Comparison of ENCODE assay signal across 22 mouse cellular contexts in the genomic region with DNA sequence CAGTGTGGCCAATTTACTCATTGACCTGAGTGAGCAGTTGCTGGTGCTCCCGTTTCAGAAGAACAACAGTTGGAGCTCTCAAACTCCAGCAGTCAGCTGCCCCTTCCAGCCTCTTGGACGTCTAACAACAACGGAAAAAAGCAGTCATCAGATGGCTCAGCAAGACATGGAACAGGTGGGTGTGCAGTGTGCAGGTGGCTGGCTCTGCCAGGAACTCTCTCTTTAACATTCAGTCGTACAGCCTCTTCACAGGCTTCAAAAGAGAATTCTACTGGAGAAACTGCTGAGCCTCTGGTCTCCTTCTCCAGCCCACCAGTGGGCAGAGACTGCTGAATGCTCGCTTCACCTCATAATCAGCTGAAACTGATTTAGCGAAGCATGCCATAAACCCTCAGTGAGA. TPM values are rescaled to one million over a fixed set of nuclear protein-coding genes. Genes with fewer than 3 reads are reported as not detected.
DNase-seq lines count a peak whose midpoint lies in the region; TF ChIP-seq lines count a peak whose summit lies in the region.
"Had no signal": no experiment of that assay in that cellular context is flagged by ENCODE, and none has a peak within 500 bp of the region (broad histone marks: within the 10 kb centered on the region; RNA-seq: fewer than 3 reads in every experiment).

No protein-coding gene starts in this region.

- TF ChIP-seq CTCF in cortical plate, adult 2 months (IDR thresholded peaks at IDR 0.05; ENCODE audit: extremely low read depth, insufficient read depth, low read length) = no peak

- TF ChIP-seq POLR2A in cortical plate, adult 2 months (IDR thresholded peaks at IDR 0.05; ENCODE audit: extremely low read depth, insufficient read depth, low read length) = no peak

- 0 out of 2 replicates have a peak overlapping the region, but pooled peaks have one; percentile 12 for H3K27ac ChIP-seq in cortical plate, adult 2 months (ENCODE audit: insufficient read depth, low read length)
- H3K27ac ChIP-seq: embryonic facial prominence, embryonic 10.5 days; forebrain, embryonic 13.5 days; heart, adult 2 months; heart, embryonic 15.5 days; hindbrain, embryonic 10.5 days; hindbrain, embryonic 14.5 days had no signal

- H3K4me3 ChIP-seq in cortical plate, adult 2 months (ENCODE audit: insufficient read depth, low read length) = no peak overlapping the region
- H3K4me3 ChIP-seq: embryonic facial prominence, embryonic 10.5 days; forebrain, embryonic 13.5 days; heart, adult 2 months; heart, embryonic 15.5 days; hindbrain, embryonic 10.5 days had no signal

- peaks cover 3% of the 10 kb centered on the region; the same call in 1 of the 2 replicates for H3K4me1 ChIP-seq in cortical plate, adult 2 months (ENCODE audit: control insufficient read depth, insufficient read depth, low read length)
- H3K4me1 ChIP-seq: embryonic facial prominence, embryonic 10.5 days; forebrain, embryonic 13.5 days; heart, embryonic 15.5 days; hindbrain, embryonic 10.5 days had no signal

- intact Hi-C loops in left cerebral cortex, postnatal 36 days (cut with DNase I) = no loop called here
- intact Hi-C loops in left cerebral cortex, postnatal 10 days (cut with DNase I) = no loop called here

- DNase-seq in frontal cortex, postnatal 36 days (ENCODE audit: low spot score in 2 of 2) = peak; percentile 15 to 30
- DNase-seq in frontal cortex, postnatal 10 days (ENCODE audit: low spot score in 2 of 2) = no peak
- peak; percentile 22 to 39 for DNase-seq in left cerebral cortex, postnatal 36 days (ENCODE audit: low spot score in 2 of 2)
- DNase-seq in left cerebral cortex, postnatal 10 days (ENCODE audit: extremely low spot score in 1 of 2, low spot score in 2 of 2) = no peak
- DNase-seq in heart, postnatal 4 days = no peak
- no peak for DNase-seq in cerebellum, postnatal 14 days
- DNase-seq: adrenal gland, postnatal 10 days; cerebellum, adult 11-12 months; cerebellum, adult 9-10 months; cerebellum, postnatal 36 days; forebrain, postnatal 0 days; gastrocnemius, postnatal 14 days; heart, adult 2 months; heart, postnatal 14 days had no signal

RNA-seq across cellular contexts. Expression of gene Pkd1l3, which starts 14.3 kb away (rescaled TPM):
- total RNA-seq in left cerebral cortex, postnatal 36 days (2021) = 1 to 10 TPM in 1 of 2 experiments, under 1 TPM in 1; 0.93 to 1.3 TPM
- total RNA-seq in left cerebral cortex, postnatal 10 days (2021) = under 1 TPM; 0.54 to 0.65 TPM
- 0.79 TPM in 2 replicates for polyA plus RNA-seq in cortical plate, adult 2 months (2012; rRNA removed)
- not detected for total RNA-seq in heart, postnatal 4 days (2021)
- polyA plus RNA-seq: C2C12; embryonic facial prominence, embryonic 14.5 days had no signal

RNA-seq across cellular contexts. Expression of gene Dhodh, which starts 20.2 kb away (rescaled TPM):
- 10 to 100 TPM; 18.1 to 19.3 TPM for total RNA-seq in left cerebral cortex, postnatal 36 days (2021)
- total RNA-seq in left cerebral cortex, postnatal 10 days (2021) = 10 to 100 TPM; 16.4 to 19.8 TPM
- 25.2 and 27.7 TPM in 2 replicates for polyA plus RNA-seq in cortical plate, adult 2 months (2012; rRNA removed)
- total RNA-seq in heart, postnatal 4 days (2021) = 10 to 100 TPM; 19.6 to 23.1 TPM

RNA-seq across cellular contexts. Expression of gene Hp, which starts 49.7 kb away (rescaled TPM):
- total RNA-seq in left cerebral cortex, postnatal 36 days (2021) = not detected
- total RNA-seq in left cerebral cortex, postnatal 10 days (2021) = not detected
- polyA plus RNA-seq in cortical plate, adult 2 months (2012; rRNA removed) = 0.23 and 0.31 TPM in 2 replicates
- total RNA-seq in heart, postnatal 4 days (2021) = 1 to 10 TPM in 1 of 2 experiments, under 1 TPM in 1; 0.99 to 1.2 TPM
- polyA plus RNA-seq: C2C12; forebrain, embryonic 13.5 days had no signal

Comparison
In these comparisons a context has a peak if more than half of its experiments do, and no peak if none do; other contexts are left out.
1. DNase-seq: peak in frontal cortex, postnatal 36 days (2 of 2) and left cerebral cortex, postnatal 36 days (2 of 2); none in frontal cortex, postnatal 10 days (0 of 2), left cerebral cortex, postnatal 10 days (0 of 2), heart, postnatal 4 days (single experiment) and cerebellum, postnatal 14 days (0 of 2).